Mouse (Mus musculus) olfactory bulb, adult 2 months (tissue): Measurements from ENCODE around the gene Stk38.

ENCODE experiments used
- CTCF ChIP-seq: fragments of 200-500 bp; IDR thresholded peaks from 2 replicates; pipeline ENCODE4 v1.5.1; 2012; ENCODE audit warnings: low read depth, mild to moderate bottlenecking, low read length, moderate library complexity; ENCODE audit not compliant: insufficient read depth
- POLR2A ChIP-seq: fragments of 200-500 bp; IDR thresholded peaks from 2 replicates; pipeline ENCODE4 v1.6.1; 2012; ENCODE audit warnings: mild to moderate bottlenecking, low read depth, low read length, moderate library complexity; ENCODE audit not compliant: insufficient read depth

- TF ChIP-seq CTCF (no peak), POLR2A (no peak)
Measured at GRCm38 (mm10) chr17:29023346-29023745, 15.6 kb upstream of the Stk38 start.
